Mouse (Mus musculus): ENCODE data around the gene Olfr1442. TPM values are rescaled to one million over a fixed set of nuclear protein-coding genes. Genes with fewer than 3 reads are reported as not detected.

The Olfr1442 gene
- not detected in 2 replicates for polyA plus RNA-seq (2012; rRNA removed; ENCODE audit: low replicate concordance)

GRCm38 (mm10) chr19:12670139-12670538, at the start of gene Olfr1442:
Gene Olfr1442 (plus strand): TSS chr19:12670439.

GRCm38 (mm10) chr19:12633176-12633575, 37.1 kb upstream of the Olfr1442 start, which contains the start of gene Glyat:
Gene Glyat (plus strand): TSS chr19:12633308.

DNA sequence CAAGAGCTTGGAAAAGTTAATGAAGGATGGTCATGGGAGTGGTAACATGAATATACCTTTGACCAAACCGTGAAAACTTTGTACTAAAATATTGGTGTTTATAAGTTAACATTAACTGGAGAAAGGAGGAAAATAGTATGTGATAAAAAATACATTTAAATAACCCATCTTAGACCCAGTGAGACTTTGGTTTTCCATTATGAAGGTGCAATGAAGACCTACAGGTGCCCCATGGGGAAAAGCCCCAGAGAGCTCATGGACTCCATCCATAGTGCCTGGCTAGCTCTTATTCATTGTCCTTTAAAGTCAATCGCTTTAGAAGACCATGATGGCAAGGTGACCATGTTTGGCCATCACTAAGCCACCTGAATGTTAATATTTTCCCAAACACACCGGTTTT, 7.6 kb downstream of the Olfr1442 start, which contains the start of gene Olfr1443:
TSS of gene Olfr1443 (plus strand) at position 301 of the 400 bp plus-strand sequence.

DNA sequence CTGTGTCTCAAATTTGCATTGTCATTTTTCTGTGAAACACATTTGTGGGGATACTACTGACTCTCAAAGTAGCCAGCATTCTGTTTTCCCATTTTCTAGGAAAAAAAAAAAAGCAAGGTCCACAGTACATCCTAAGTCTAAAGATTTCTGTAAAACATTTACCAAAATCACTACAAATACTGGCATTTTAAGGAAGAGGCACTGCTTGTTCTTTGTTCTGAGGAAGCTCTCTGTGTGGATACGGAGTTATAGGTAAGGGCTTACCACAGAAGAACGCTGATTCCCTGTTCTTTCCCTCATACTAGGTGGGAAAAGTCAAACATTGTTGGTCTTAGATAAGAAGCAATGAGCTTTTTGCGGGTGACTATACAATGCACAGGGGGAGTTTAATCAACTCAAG, 25.4 kb downstream of the Olfr1442 start, which contains the start of gene Keg1:
TSS of gene Keg1 (plus strand) at position 197 of the 400 bp plus-strand sequence.

Other genes starting within 250 kb of the Olfr1442 start
- gene Pfpl, start 242.5 kb upstream of the Olfr1442 start, polyA plus RNA-seq (2012; rRNA removed; ENCODE audit: low replicate concordance) = not detected in 2 replicates
- 13.1 and 25.0 TPM in 2 replicates for gene Mpeg1, start 209.7 kb upstream of the Olfr1442 start, polyA plus RNA-seq (2012; rRNA removed; ENCODE audit: low replicate concordance)
- gene Dtx4, start 169.0 kb upstream of the Olfr1442 start, polyA plus RNA-seq (2012; rRNA removed; ENCODE audit: low replicate concordance) = 21.0 and 21.7 TPM in 2 replicates
- gene Fam111a, start 124.7 kb upstream of the Olfr1442 start, polyA plus RNA-seq (2012; rRNA removed; ENCODE audit: low replicate concordance) = 2.2 and 4.8 TPM in 2 replicates
- gene Gm4952, start 70.5 kb upstream of the Olfr1442 start, polyA plus RNA-seq (2012; rRNA removed; ENCODE audit: low replicate concordance) = 0.07 TPM in 1 of 2 replicates, not detected in the other
- gene Glyat, start 37.1 kb upstream of the Olfr1442 start, polyA plus RNA-seq (2012; rRNA removed; ENCODE audit: low replicate concordance) = 0.20 TPM in 1 of 2 replicates, not detected in the other
- gene Olfr1443, start 7.7 kb downstream of the Olfr1442 start, polyA plus RNA-seq (2012; rRNA removed; ENCODE audit: low replicate concordance) = not detected in 2 replicates
- 0.10 and 0.42 TPM in 2 replicates for gene Keg1, start 25.3 kb downstream of the Olfr1442 start, polyA plus RNA-seq (2012; rRNA removed; ENCODE audit: low replicate concordance)
- 0.74 and 4.6 TPM in 2 replicates for gene Cntf, start 95.2 kb downstream of the Olfr1442 start, polyA plus RNA-seq (2012; rRNA removed; ENCODE audit: low replicate concordance)
- gene Zfp91, start 125.7 kb downstream of the Olfr1442 start, polyA plus RNA-seq (2012; rRNA removed; ENCODE audit: low replicate concordance) = 11.2 and 24.3 TPM in 2 replicates
- 15.4 and 17.0 TPM in 2 replicates for gene Lpxn, start 125.8 kb downstream of the Olfr1442 start, polyA plus RNA-seq (2012; rRNA removed; ENCODE audit: low replicate concordance)
- gene Gm5244, start 176.2 kb downstream of the Olfr1442 start, polyA plus RNA-seq (2012; rRNA removed; ENCODE audit: low replicate concordance) = not detected in 2 replicates
- gene Olfr1444, start 186.8 kb downstream of the Olfr1442 start, polyA plus RNA-seq (2012; rRNA removed; ENCODE audit: low replicate concordance) = 0.30 TPM in 1 of 2 replicates, not detected in the other
- 0.16 TPM in 1 of 2 replicates, not detected in the other for gene Olfr1445, start 213.4 kb downstream of the Olfr1442 start, polyA plus RNA-seq (2012; rRNA removed; ENCODE audit: low replicate concordance)
- not detected in 2 replicates for gene Olfr1446, start 223.1 kb downstream of the Olfr1442 start, polyA plus RNA-seq (2012; rRNA removed; ENCODE audit: low replicate concordance)
- not detected in 2 replicates for gene Olfr1447, start 233.3 kb downstream of the Olfr1442 start, polyA plus RNA-seq (2012; rRNA removed; ENCODE audit: low replicate concordance)